In genomic region chr8:119622555-119622954, GRCm38 (mm10) we compare ENCODE assay signal across 34 mouse cellular contexts. TPM values are rescaled to one million over a fixed set of nuclear protein-coding genes. Genes with fewer than 3 reads are reported as not detected.
"Had no signal": no experiment of that assay in that cellular context is flagged by ENCODE, and none has a peak within 500 bp of the region (broad histone marks: within the 10 kb centered on the region; RNA-seq: fewer than 3 reads in every experiment).

No protein-coding gene starts in this region.

- H3K9ac ChIP-seq: heart, embryonic 12.5 days; hindbrain, embryonic 12.5 days; hindbrain, embryonic 14.5 days; intestine, embryonic 15.5 days; limb, embryonic 13.5 days; limb, embryonic 15.5 days; liver, embryonic 12.5 days; liver, embryonic 14.5 days had no signal

- H3K4me3 ChIP-seq: heart, embryonic 10.5 days; heart, embryonic 12.5 days; hindbrain, embryonic 10.5 days; hindbrain, embryonic 12.5 days; intestine, embryonic 15.5 days; layer of hippocampus, adult 2 months; limb, embryonic 13.5 days; limb, embryonic 15.5 days; liver, embryonic 12.5 days had no signal

- H3K27me3 ChIP-seq: hindbrain, embryonic 12.5 days; intestine, embryonic 15.5 days; limb, embryonic 13.5 days; limb, embryonic 15.5 days had no signal

- H3K27ac ChIP-seq: heart, embryonic 10.5 days; hindbrain, embryonic 10.5 days; hindbrain, embryonic 12.5 days; hindbrain, embryonic 14.5 days; intestine, embryonic 15.5 days; layer of hippocampus, adult 2 months; limb, embryonic 13.5 days; limb, embryonic 15.5 days; liver, embryonic 12.5 days; liver, embryonic 14.5 days had no signal

- DNase-seq: gastrocnemius, postnatal 10 days; heart, adult 18-20 months; heart, postnatal 10 days; heart, postnatal 4 days; kidney, adult 18-20 months; kidney, adult 8-10 months; kidney, postnatal 10 days; kidney, postnatal 25 days; kidney, postnatal 4 days; layer of hippocampus, postnatal 36 days; left cerebral cortex, postnatal 4 days had no signal

- H3K4me2 ChIP-seq: heart, embryonic 12.5 days; hindbrain, embryonic 12.5 days; hindbrain, embryonic 14.5 days; intestine, embryonic 15.5 days; limb, embryonic 13.5 days; limb, embryonic 15.5 days; liver, embryonic 12.5 days had no signal

- H3K4me1 ChIP-seq: intestine, embryonic 15.5 days; limb, embryonic 15.5 days had no signal

- H3K36me3 ChIP-seq: heart, embryonic 10.5 days; heart, embryonic 12.5 days; hindbrain, embryonic 10.5 days; hindbrain, embryonic 12.5 days; intestine, embryonic 15.5 days; limb, embryonic 13.5 days; limb, embryonic 15.5 days; liver, embryonic 12.5 days had no signal

- ATAC-seq: hindbrain, embryonic 16.5 days; inflammation-experienced regulatory T-cells, adult 6 months; intestine, embryonic 15.5 days; intestine, postnatal 0 days; liver, embryonic 12.5 days had no signal

- H3K9me3 ChIP-seq: heart, embryonic 10.5 days; heart, embryonic 12.5 days; hindbrain, embryonic 10.5 days; hindbrain, embryonic 12.5 days; intestine, embryonic 15.5 days; limb, embryonic 13.5 days; limb, embryonic 15.5 days; liver, embryonic 12.5 days had no signal

RNA-seq across cellular contexts. Expression of gene Adad2, which starts 10.0 kb away (rescaled TPM):
- total RNA-seq: gastrocnemius, postnatal 10 days; heart, adult 18-20 months; heart, adult 8-10 months; heart, postnatal 10 days; heart, postnatal 25 days; heart, postnatal 4 days; left cerebral cortex, postnatal 10 days; liver, adult 2 months had no signal
- polyA plus RNA-seq: heart, embryonic 10.5 days; heart, embryonic 12.5 days; heart, embryonic 14.5 days; hindbrain, embryonic 14.5 days; inflammation-experienced regulatory T-cells, adult 6 months; intestine, embryonic 15.5 days; kidney, embryonic 14.5 days; liver, adult 2 months; liver, embryonic 12.5 days; liver, embryonic 14.5 days had no signal

RNA-seq across cellular contexts. Expression of gene Kcng4, which starts 12.9 kb away (rescaled TPM):
- total RNA-seq: heart, postnatal 4 days; left cerebral cortex, postnatal 4 days had no signal
- polyA plus RNA-seq: heart, embryonic 10.5 days; heart, embryonic 12.5 days; heart, embryonic 14.5 days; hindbrain, embryonic 12.5 days; inflammation-experienced regulatory T-cells, adult 6 months; limb, embryonic 11.5 days; limb, embryonic 13.5 days; liver, adult 2 months; liver, embryonic 12.5 days; liver, embryonic 14.5 days had no signal

RNA-seq across cellular contexts. Expression of gene Wfdc1, which starts 43.6 kb away (rescaled TPM):
- polyA plus RNA-seq: inflammation-experienced regulatory T-cells, adult 6 months; limb, embryonic 11.5 days had no signal

RNA-seq across cellular contexts. Expression of gene Dnaaf1, which starts 47.5 kb away (rescaled TPM):
- total RNA-seq: gastrocnemius, adult 18-20 months; gastrocnemius, postnatal 10 days; gastrocnemius, postnatal 36 days; heart, adult 8-10 months; heart, postnatal 10 days; heart, postnatal 25 days; heart, postnatal 4 days; left cerebral cortex, postnatal 10 days; liver, adult 2 months had no signal
- polyA plus RNA-seq: inflammation-experienced regulatory T-cells, adult 6 months; liver, adult 2 months had no signal
